Mouse (Mus musculus): ENCODE measurements around the gene Fryl. TPM values are rescaled to one million over a fixed set of nuclear protein-coding genes. Genes with fewer than 3 reads are reported as not detected.

Gene Fryl
- polyA plus RNA-seq, 1 experiment from 2014 or later, result 24.2 TPM

DNA sequence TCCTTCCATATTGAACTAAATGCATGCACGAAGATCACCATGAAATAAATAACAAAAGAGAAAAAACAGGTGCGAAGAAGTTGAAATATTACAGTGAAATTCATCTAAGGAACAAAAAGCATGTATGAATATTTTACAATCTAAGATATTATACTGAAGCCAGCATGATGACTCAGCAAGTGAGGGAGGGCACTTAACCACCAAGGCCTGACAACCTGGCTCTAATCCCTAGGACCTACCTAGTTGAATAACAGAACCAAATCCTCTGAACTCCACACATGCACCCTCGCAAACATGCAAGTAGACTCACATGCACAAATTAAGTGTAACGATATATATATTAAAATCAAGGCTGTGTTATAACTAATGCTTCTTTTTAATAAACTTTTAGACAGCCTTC lies 7.1 kb downstream of the Fryl start:
- Histone ChIP-seq H3K36me3 (ENCODE audit: control insufficient read depth, insufficient read depth, low read length) (no peaks in the 10 kb centered on the region), H3K9me3 (ENCODE audit: control insufficient read depth, low read length) (no peaks in the 10 kb centered on the region), H3K4me3 (ENCODE audit: low read depth, low read length) (no peak overlapping the region), H3K4me1 (ENCODE audit: control insufficient read depth, insufficient read depth, low read length) (no peaks in the 10 kb centered on the region), H3K9ac (ENCODE audit: low read length) (no peak overlapping the region), H3K27me3 (ENCODE audit: control insufficient read depth, insufficient read depth, low read length) (no peaks in the 10 kb centered on the region), H3K27ac (replicated peaks; ENCODE audit: low read depth, low read length) (no peak overlapping the region), H3K4me2 (ENCODE audit: low read depth, severe bottlenecking) (no peak overlapping the region)
- 96% methylated on average over 4 of the region's 4 CpGs for WGBS
- DNase-seq (ENCODE audit: low spot score) (no peak), ATAC-seq (ENCODE audit: insufficient number of reproducible peaks, low FRiP score, low TSS enrichment, low read depth) (no peak)

DNA sequence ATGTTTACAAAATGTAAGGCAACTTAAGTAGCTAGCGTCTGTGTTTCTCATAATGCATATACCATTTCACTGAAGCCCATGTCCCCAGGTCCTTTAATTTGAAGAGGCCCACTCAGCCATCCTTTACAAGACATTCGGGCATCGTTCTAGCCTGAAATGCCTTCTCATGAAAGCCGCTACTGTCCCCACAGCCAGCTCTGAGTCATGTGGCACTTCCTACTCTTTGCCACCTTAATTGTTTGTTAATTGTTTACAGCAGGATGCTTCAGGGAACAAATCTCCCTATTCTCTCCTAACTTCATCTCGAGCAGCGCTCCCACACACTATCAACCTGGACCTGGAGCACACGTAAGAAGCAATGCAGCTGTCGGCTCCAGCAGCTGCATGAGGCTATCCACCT lies 8.2 kb downstream of the Fryl start:
- Histone ChIP-seq H3K27ac (replicated peaks; ENCODE audit: low read depth, low read length) (no peak overlapping the region), H3K4me3 (ENCODE audit: low read depth, low read length) (no peak overlapping the region), H3K36me3 (ENCODE audit: control insufficient read depth, insufficient read depth, low read length) (no peaks in the 10 kb centered on the region), H3K4me1 (ENCODE audit: control insufficient read depth, insufficient read depth, low read length) (no peaks in the 10 kb centered on the region), H3K4me2 (ENCODE audit: low read depth, severe bottlenecking) (no peak overlapping the region), H3K9me3 (ENCODE audit: control insufficient read depth, low read length) (no peaks in the 10 kb centered on the region), H3K9ac (ENCODE audit: low read length) (no peak overlapping the region), H3K27me3 (ENCODE audit: control insufficient read depth, insufficient read depth, low read length) (no peaks in the 10 kb centered on the region)
- WGBS, result 76% methylated on average over 8 of the region's 8 CpGs
- ATAC-seq (ENCODE audit: insufficient number of reproducible peaks, low FRiP score, low TSS enrichment, low read depth), result no peak
- DNase-seq (ENCODE audit: low spot score), result no peak

DNA sequence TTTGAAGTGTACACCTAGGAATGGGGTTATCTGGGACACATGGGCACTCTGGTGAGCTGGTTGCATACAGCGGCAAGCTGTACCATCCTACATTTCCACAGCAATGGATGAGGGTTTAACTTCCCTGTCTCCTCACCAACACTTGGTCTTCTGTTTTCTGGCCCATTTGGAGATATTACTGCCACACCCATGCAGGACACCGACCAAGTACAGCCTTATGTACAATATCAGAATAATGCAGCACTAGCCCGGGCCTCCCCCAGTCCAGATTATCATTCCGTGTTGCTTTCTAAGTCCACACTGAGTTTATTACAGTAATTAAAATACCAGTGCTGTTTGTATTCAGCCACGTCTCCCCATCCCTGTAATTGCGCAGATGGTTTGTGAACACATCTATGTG lies 10.0 kb downstream of the Fryl start:
- DNase-seq (ENCODE audit: low spot score), result no peak
- no peak overlapping the region for H3K4me2 ChIP-seq (ENCODE audit: low read depth, severe bottlenecking)
- H3K9ac ChIP-seq (ENCODE audit: low read length), result no peak overlapping the region
- 75% methylated on average over 6 of the region's 6 CpGs for WGBS
- no peaks in the 10 kb centered on the region for H3K4me1 ChIP-seq (ENCODE audit: control insufficient read depth, insufficient read depth, low read length)
- no peaks in the 10 kb centered on the region for H3K27me3 ChIP-seq (ENCODE audit: control insufficient read depth, insufficient read depth, low read length)
- H3K36me3 ChIP-seq (ENCODE audit: control insufficient read depth, insufficient read depth, low read length), result no peaks in the 10 kb centered on the region
- no peak for ATAC-seq (ENCODE audit: insufficient number of reproducible peaks, low FRiP score, low TSS enrichment, low read depth)
- H3K4me3 ChIP-seq (ENCODE audit: low read depth, low read length), result no peak overlapping the region
- no peaks in the 10 kb centered on the region for H3K9me3 ChIP-seq (ENCODE audit: control insufficient read depth, low read length)
- no peak overlapping the region for H3K27ac ChIP-seq (replicated peaks; ENCODE audit: low read depth, low read length)

DNA sequence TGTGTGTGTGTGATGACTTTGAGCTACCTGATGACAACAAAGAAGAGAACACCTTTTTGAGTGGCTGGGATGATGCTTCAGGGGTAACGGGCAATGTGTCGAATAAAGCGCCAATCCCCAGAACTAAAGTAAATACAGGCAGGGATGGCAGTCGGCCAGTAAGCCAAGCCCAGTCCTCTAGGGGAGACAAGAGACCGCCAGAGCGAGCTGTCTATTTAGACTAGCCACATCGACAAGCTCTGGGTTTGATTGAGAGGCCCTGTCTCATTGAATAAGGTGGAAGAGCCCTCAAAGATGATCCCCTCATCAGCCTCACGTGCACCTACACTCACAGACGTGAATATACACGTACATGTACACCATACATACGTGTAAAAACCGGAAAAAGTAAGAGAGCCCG lies 12.0 kb downstream of the Fryl start:
- Histone ChIP-seq H3K4me2 (ENCODE audit: low read depth, severe bottlenecking) (no peak overlapping the region), H3K9ac (ENCODE audit: low read length) (no peak overlapping the region), H3K27me3 (ENCODE audit: control insufficient read depth, insufficient read depth, low read length) (no peaks in the 10 kb centered on the region), H3K9me3 (ENCODE audit: control insufficient read depth, low read length) (no peaks in the 10 kb centered on the region), H3K27ac (replicated peaks; ENCODE audit: low read depth, low read length) (no peak overlapping the region), H3K4me3 (ENCODE audit: low read depth, low read length) (no peak overlapping the region), H3K4me1 (ENCODE audit: control insufficient read depth, insufficient read depth, low read length) (no peaks in the 10 kb centered on the region), H3K36me3 (ENCODE audit: control insufficient read depth, insufficient read depth, low read length) (no peaks in the 10 kb centered on the region)
- 87% methylated on average over 13 of the region's 13 CpGs for whole genome bisulfite sequencing
- ATAC-seq (ENCODE audit: insufficient number of reproducible peaks, low FRiP score, low TSS enrichment, low read depth), result no peak
- DNase-seq (ENCODE audit: low spot score), result no peak

DNA sequence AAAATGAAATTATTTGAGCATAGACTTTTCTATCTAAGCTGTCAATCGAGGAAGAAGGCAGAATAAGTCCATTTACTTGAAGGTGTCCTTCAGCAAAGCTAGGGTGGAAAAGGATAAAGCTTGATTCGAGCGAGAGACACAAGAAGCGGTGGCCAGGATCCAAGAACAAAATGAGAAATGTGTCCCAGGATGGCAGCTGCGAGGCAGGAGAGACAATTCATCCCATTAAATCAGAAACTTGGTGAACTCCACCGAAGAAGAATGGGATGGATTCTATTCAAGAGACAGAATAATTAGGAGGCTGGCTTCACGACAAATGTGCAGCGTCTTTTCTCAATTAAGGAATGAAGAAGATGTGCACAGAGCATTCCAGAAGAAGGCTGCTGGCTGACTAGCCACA lies 14.5 kb downstream of the Fryl start:
- H3K4me1 ChIP-seq (ENCODE audit: control insufficient read depth, insufficient read depth, low read length), result peaks cover under 1% of the 10 kb centered on the region; the same call in 1 of the 2 replicates
- 93% methylated on average over 8 of the region's 8 CpGs for WGBS
- no peak overlapping the region for H3K4me2 ChIP-seq (ENCODE audit: low read depth, severe bottlenecking)
- no peak overlapping the region for H3K27ac ChIP-seq (replicated peaks; ENCODE audit: low read depth, low read length)
- no peaks in the 10 kb centered on the region for H3K36me3 ChIP-seq (ENCODE audit: control insufficient read depth, insufficient read depth, low read length)
- no peak overlapping the region for H3K9ac ChIP-seq (ENCODE audit: low read length)
- ATAC-seq (ENCODE audit: insufficient number of reproducible peaks, low FRiP score, low TSS enrichment, low read depth) (no peak), DNase-seq (ENCODE audit: low spot score) (no peak)
- no peaks in the 10 kb centered on the region for H3K27me3 ChIP-seq (ENCODE audit: control insufficient read depth, insufficient read depth, low read length)
- no peak overlapping the region for H3K4me3 ChIP-seq (ENCODE audit: low read depth, low read length)
- no peaks in the 10 kb centered on the region for H3K9me3 ChIP-seq (ENCODE audit: control insufficient read depth, low read length)

DNA sequence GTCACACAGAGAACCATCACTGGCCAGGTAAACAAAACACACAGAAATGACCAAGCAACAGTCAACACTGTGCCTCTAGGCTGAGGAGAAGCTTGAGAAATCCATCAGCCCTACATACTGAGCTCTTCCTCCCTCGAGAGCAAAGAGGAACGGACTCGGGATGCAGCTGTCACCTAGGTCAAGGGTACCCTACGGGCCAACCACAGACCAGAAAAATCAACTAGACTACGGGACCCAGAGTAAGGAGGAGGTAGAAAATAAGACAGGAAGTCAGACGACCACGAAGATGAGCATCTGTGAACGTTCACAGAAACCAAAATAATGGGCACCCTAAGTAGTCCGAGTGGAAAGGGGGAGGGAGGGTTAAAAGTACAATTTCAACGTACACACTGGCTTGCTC lies 15.1 kb downstream of the Fryl start:
- Histone ChIP-seq H3K27ac (replicated peaks; ENCODE audit: low read depth, low read length) (no peak overlapping the region), H3K27me3 (ENCODE audit: control insufficient read depth, insufficient read depth, low read length) (no peaks in the 10 kb centered on the region), H3K4me2 (ENCODE audit: low read depth, severe bottlenecking) (no peak overlapping the region), H3K36me3 (ENCODE audit: control insufficient read depth, insufficient read depth, low read length) (no peaks in the 10 kb centered on the region), H3K4me3 (ENCODE audit: low read depth, low read length) (no peak overlapping the region), H3K9me3 (ENCODE audit: control insufficient read depth, low read length) (no peaks in the 10 kb centered on the region), H3K4me1 (ENCODE audit: control insufficient read depth, insufficient read depth, low read length) (peaks cover 4% of the 10 kb centered on the region), H3K9ac (ENCODE audit: low read length) (no peak overlapping the region)
- ATAC-seq (ENCODE audit: insufficient number of reproducible peaks, low FRiP score, low TSS enrichment, low read depth) (no peak), DNase-seq (ENCODE audit: low spot score) (no peak)
- 89% methylated on average over 10 of the region's 10 CpGs for WGBS

DNA sequence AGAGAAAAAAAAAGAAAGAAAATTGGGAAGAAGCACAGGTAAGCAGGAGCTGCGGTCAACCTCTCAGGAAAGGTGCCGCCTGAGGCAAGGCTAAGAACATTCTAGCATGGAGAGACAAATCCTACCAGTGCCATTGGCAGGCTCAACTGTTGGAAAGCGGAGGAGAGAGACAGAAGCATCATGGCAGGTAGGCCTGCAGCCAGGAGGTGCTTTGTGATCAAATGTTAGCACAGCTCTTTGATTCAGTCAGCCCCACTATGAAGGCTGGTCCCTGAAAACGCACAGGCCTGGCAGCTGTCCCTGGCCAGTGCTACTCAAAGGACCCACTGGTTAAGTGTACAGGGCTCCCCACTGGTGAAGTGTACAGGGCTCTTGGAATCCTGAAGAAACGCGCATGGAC lies 16.0 kb downstream of the Fryl start:
- ATAC-seq (ENCODE audit: insufficient number of reproducible peaks, low FRiP score, low TSS enrichment, low read depth) (no peak), DNase-seq (ENCODE audit: low spot score) (no peak)
- Histone ChIP-seq H3K9ac (ENCODE audit: low read length) (no peak overlapping the region), H3K4me3 (ENCODE audit: low read depth, low read length) (no peak overlapping the region), H3K27ac (replicated peaks; ENCODE audit: low read depth, low read length) (no peak overlapping the region), H3K9me3 (ENCODE audit: control insufficient read depth, low read length) (no peaks in the 10 kb centered on the region), H3K36me3 (ENCODE audit: control insufficient read depth, insufficient read depth, low read length) (no peaks in the 10 kb centered on the region), H3K4me2 (ENCODE audit: low read depth, severe bottlenecking) (no peak overlapping the region), H3K27me3 (ENCODE audit: control insufficient read depth, insufficient read depth, low read length) (no peaks in the 10 kb centered on the region), H3K4me1 (ENCODE audit: control insufficient read depth, insufficient read depth, low read length) (peaks cover 4% of the 10 kb centered on the region)
- WGBS, result 95% methylated on average over 6 of the region's 6 CpGs

DNA sequence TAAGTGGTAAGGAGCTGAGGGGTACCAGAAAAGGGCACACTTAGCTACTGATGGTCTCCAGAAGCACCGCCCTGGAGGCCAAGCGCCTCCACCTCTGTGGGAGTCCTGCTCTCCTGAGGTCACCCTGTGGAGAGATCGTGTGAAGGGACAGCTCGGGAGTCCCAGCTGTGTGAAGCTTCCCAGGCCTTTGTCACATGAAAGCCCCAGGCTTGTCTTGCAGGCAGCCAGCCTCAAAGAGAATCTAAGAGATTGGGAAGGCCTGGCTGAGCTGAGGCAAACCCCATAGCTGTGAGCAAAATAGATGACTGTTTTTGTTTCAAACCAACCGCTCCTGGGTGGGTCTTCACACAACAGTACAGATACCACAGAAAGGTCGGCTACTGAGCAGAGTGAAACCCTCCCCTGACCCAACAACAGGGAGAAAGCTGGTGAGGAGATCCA lies 19.5 kb downstream of the Fryl start:
- Histone ChIP-seq H3K36me3 (ENCODE audit: control insufficient read depth, insufficient read depth, low read length) (no peaks in the 10 kb centered on the region), H3K27me3 (ENCODE audit: control insufficient read depth, insufficient read depth, low read length) (no peaks in the 10 kb centered on the region), H3K4me2 (ENCODE audit: low read depth, severe bottlenecking) (no peak overlapping the region), H3K9ac (ENCODE audit: low read length) (no peak overlapping the region), H3K27ac (replicated peaks; ENCODE audit: low read depth, low read length) (no peak overlapping the region), H3K4me1 (ENCODE audit: control insufficient read depth, insufficient read depth, low read length) (peaks cover 14% of the 10 kb centered on the region), H3K4me3 (ENCODE audit: low read depth, low read length) (no peak overlapping the region), H3K9me3 (ENCODE audit: control insufficient read depth, low read length) (no peaks in the 10 kb centered on the region)
- 10% methylated on average over 6 of the region's 6 CpGs for WGBS
- no peak for ATAC-seq (ENCODE audit: insufficient number of reproducible peaks, low FRiP score, low TSS enrichment, low read depth)
- no peak for DNase-seq (ENCODE audit: low spot score)

DNA sequence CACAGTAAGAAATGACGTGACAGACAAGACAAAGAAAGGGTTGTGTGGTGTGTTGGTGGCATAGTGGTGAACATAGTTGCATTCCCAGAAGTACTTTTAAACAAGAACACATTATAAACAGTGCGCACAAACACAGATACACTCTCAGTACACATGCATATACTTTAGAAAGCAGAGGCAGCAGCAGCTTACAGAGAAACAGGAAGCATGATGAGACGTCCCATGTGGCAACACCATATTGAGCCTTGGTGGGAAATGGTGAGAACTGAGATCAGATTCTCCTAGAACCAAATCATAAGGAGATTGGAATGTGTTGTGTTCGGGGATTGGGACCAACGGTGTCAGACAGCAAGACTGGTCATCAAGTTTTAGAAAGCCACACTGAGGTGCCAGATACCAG lies 21.2 kb downstream of the Fryl start:
- ATAC-seq (ENCODE audit: insufficient number of reproducible peaks, low FRiP score, low TSS enrichment, low read depth) (no peak), DNase-seq (ENCODE audit: low spot score) (no peak)
- no peak overlapping the region for H3K9ac ChIP-seq (ENCODE audit: low read length)
- H3K27me3 ChIP-seq (ENCODE audit: control insufficient read depth, insufficient read depth, low read length), result no peaks in the 10 kb centered on the region
- WGBS, result 76% methylated on average over 5 of the region's 5 CpGs
- H3K36me3 ChIP-seq (ENCODE audit: control insufficient read depth, insufficient read depth, low read length), result no peaks in the 10 kb centered on the region
- peaks cover 17% of the 10 kb centered on the region for H3K4me1 ChIP-seq (ENCODE audit: control insufficient read depth, insufficient read depth, low read length)
- H3K9me3 ChIP-seq (ENCODE audit: control insufficient read depth, low read length), result no peaks in the 10 kb centered on the region
- H3K4me2 ChIP-seq (ENCODE audit: low read depth, severe bottlenecking), result no peak overlapping the region
- H3K27ac ChIP-seq (replicated peaks; ENCODE audit: low read depth, low read length), result no peak overlapping the region
- H3K4me3 ChIP-seq (ENCODE audit: low read depth, low read length), result no peak overlapping the region

All from limb, embryonic 11.5 days (tissue).